Mouse (Mus musculus) heart, embryonic 13.5 days (tissue): ENCODE results near the gene Socs1. TPM values are rescaled to one million over a fixed set of nuclear protein-coding genes. Genes with fewer than 3 reads are reported as not detected.
"Not testable (repeated sequence)": the region's sequence is repeated elsewhere in the genome, so short reads cannot be mapped to it uniquely, and the experiment has no call there.

Experiments
- ATAC-seq: fragments of 200-750 bp; cut with Nextera tagmentation; 2 replicates; pipeline ENCODE4 v1.8.0; 2017; ENCODE audit warnings: moderate TSS enrichment; ENCODE audit not compliant: insufficient number of reproducible peaks, low FRiP score, low TSS enrichment; ENCODE audit errors: extremely low read depth
- H3K27ac ChIP-seq: fragments of 300-500 bp; sonication (generic); replicated peaks from 2 replicates; pipeline ENCODE4 v1.5.1; 2015; ENCODE audit warnings: moderate library complexity, mild to moderate bottlenecking, inconsistent platforms
- H3K27me3 ChIP-seq: fragments of 300-500 bp; sonication (generic); replicated peaks from 2 replicates; pipeline ENCODE4 v1.6.1; 2015; ENCODE audit warnings: mild to moderate bottlenecking, inconsistent platforms
- H3K36me3 ChIP-seq: fragments of 300-500 bp; sonication (generic); 2 replicates; pipeline ENCODE4 v1.6.1; 2015; ENCODE audit warnings: mild to moderate bottlenecking, inconsistent platforms
- H3K4me1 ChIP-seq: fragments of 300-500 bp; sonication (generic); 2 replicates; pipeline ENCODE4 v1.6.1; 2015; ENCODE audit warnings: inconsistent platforms
- H3K4me2 ChIP-seq: fragments of 300-500 bp; sonication (generic); 2 replicates; pipeline ENCODE4 v1.6.1; 2015; ENCODE audit warnings: inconsistent platforms, mild to moderate bottlenecking, moderate library complexity
- H3K4me3 ChIP-seq: fragments of 300-500 bp; sonication (generic); 2 replicates; pipeline ENCODE4 v1.5.1; 2015; ENCODE audit warnings: moderate library complexity, mild to moderate bottlenecking, inconsistent platforms
- H3K9ac ChIP-seq: fragments of 300-500 bp; sonication (generic); 2 replicates; pipeline ENCODE4 v1.6.1; 2015; ENCODE audit warnings: inconsistent platforms, mild to moderate bottlenecking, moderate library complexity
- H3K9me3 ChIP-seq: fragments of 300-500 bp; sonication (generic); 2 replicates; pipeline ENCODE4 v1.6.1; 2016; ENCODE audit warnings: inconsistent platforms
- WGBS: fragments of 180-500 bp; shearing (Covaris S2); methylation state at CpG from one replicate; pipeline ENCODE4 v1.1.7; 2015; ENCODE audit warnings: mixed read lengths; 5-methylcytosine and 5-hydroxymethylcytosine counted together
- polyA plus RNA-seq: library from polyadenylated mRNA; unstranded; fragments of >200 nt; fragmentation: Nextera tagmentation; extraction: Ambion mirVana; gene quantifications from 2 replicates; pipeline ENCODE4 v1.2.1, GENCODE M21; 2015

Socs1 gene
- polyA plus RNA-seq, 1 experiment from 2014 or later = 4.8 TPM

DNA sequence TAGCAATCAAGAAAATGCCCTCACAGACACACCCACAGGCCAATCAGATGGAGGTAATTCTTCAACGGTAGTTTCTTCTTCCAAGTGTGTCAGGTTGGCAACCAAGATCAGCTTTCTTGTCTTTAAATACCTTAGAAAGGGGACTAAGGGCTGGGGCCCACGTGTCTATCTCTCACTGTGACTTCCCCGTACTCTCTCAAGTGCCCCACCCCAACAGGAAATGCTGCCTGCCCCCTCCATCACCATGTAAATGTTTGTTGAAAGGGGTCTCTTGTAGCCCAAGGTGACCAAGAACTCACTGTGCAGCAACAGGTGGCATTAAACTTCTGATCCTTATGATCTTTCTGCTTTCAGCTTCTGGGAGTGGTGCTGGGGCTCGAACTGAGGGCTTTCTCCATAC is 28.4 kb upstream of the Socs1 start:
- no peak for ATAC-seq
- H3K9me3 ChIP-seq = no peaks in the 10 kb centered on the region
- H3K27ac ChIP-seq = no peak overlapping the region
- H3K36me3 ChIP-seq = no peaks in the 10 kb centered on the region
- peaks cover 5% of the 10 kb centered on the region; the same call in 1 of the 2 replicates for H3K27me3 ChIP-seq
- H3K4me2 ChIP-seq = no peak overlapping the region
- no peak overlapping the region for H3K4me3 ChIP-seq
- no peak overlapping the region for H3K9ac ChIP-seq
- 75% methylated on average over 4 of the region's 4 CpGs for WGBS
- H3K4me1 ChIP-seq = peaks cover 30% of the 10 kb centered on the region

DNA sequence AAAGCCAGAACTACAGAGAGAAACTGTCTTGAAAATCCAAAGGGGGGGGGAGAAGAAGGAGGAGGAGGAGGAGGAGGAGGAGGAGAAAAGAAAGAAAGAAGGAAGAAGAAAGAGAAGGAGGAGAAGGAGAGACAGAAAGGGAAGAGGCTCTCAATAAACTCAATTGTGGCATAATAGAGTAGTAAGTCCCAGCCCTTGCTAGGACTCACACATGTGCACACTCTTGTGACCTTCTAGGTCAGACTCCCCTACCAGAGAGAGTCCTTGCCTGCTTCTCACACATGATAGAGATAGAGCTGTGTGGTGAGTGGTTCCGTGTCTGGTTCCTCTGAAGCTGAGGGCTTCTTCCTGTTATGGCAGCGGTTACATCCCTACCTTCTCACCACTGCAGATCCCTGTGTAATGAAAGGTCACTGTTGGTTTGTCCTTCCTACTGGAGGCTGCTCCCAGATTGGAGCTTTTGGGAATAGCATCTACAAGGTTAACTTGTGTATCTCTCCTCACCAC is 27.6 kb upstream of the Socs1 start, which contains the start of gene Gm11172:
Gm11172 (plus strand) TSS at position 51 of the 507 bp plus-strand sequence.
- no peak within 1 kb of the TSS for H3K9ac ChIP-seq
- H3K9me3 ChIP-seq = no peaks in the 10 kb centered on the region
- H3K27ac ChIP-seq = no peak within 1 kb of the TSS
- H3K4me3 ChIP-seq = no peak within 1 kb of the TSS
- H3K36me3 ChIP-seq = no peaks in the 10 kb centered on the region
- 67% methylated on average over 2 of the region's 2 CpGs for WGBS
- H3K4me1 ChIP-seq = peaks cover 30% of the 10 kb centered on the region
- H3K4me2 ChIP-seq = no peak within 1 kb of the TSS
- peaks cover 5% of the 10 kb centered on the region; the same call in 1 of the 2 replicates for H3K27me3 ChIP-seq
- no peak for ATAC-seq

- Histone ChIP-seq H3K27ac (no peak overlapping the region), H3K9ac (no peak overlapping the region), H3K9me3 (no peaks in the 10 kb centered on the region), H3K4me2 (no peak overlapping the region), H3K4me1 (peaks cover 21% of the 10 kb centered on the region), H3K36me3 (no peaks in the 10 kb centered on the region), H3K27me3 (peaks cover 8% of the 10 kb centered on the region), H3K4me3 (no peak overlapping the region)
- no peak for ATAC-seq
- WGBS = 76% methylated on average over 1 of the region's 1 CpGs
These were observed 25.0 kb upstream of the Socs1 start for GRCm38 (mm10) chr16:10810376-10810775.

DNA sequence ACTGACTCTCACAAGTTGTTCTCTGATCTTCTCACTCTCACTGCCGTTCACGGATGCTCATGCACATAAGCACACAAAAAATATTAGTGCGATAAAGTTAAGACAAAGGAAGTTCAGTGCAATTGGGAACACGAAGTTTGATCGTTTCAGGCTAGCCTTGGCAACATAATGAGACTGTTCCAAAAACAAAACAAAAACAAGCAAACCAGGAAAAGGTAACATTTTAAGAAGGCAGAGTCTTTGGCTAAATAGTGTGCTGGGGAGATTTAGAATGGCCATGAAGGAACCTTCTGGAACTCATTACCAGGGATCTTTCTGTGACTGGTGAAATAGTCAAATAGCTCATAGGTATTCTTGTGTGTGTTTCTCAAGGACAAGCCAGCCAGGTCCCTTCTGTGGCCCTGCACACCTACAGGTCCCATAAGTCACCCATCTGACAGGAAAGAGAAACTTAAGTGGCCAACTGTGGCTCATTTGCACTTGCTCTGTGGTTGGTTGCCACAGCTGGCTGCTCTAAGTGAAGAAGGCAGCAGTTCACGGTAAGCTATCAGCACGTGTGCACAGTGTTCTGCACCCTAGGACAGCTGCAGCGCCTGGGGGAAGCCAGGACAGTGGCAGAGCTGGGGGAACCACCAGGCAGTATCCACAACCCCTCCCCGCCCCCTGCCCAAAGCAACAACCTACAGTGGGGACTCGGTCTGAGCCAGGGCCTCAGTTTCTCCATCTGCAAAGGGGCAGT is 20.6 kb upstream of the Socs1 start, which contains the start of gene Prm1:
Prm1 (minus strand) TSS at position 51 of the 739 bp plus-strand sequence.
- H3K27ac ChIP-seq = no peak within 1 kb of the TSS
- H3K4me1 ChIP-seq = peaks cover 2% of the 10 kb centered on the region
- no peak within 1 kb of the TSS for H3K9ac ChIP-seq
- WGBS = 71% methylated on average over 10 of the region's 10 CpGs
- no peaks in the 10 kb centered on the region for H3K9me3 ChIP-seq
- no peak within 1 kb of the TSS for H3K4me2 ChIP-seq
- H3K36me3 ChIP-seq = no peaks in the 10 kb centered on the region
- H3K4me3 ChIP-seq = no peak within 1 kb of the TSS
- no peak for ATAC-seq
- H3K27me3 ChIP-seq = peaks cover 7% of the 10 kb centered on the region

GRCm38 (mm10) chr16:10802420-10802819 is 17.1 kb upstream of the Socs1 start:
- H3K9me3 ChIP-seq, H3K4me1 ChIP-seq, H3K36me3 ChIP-seq, H3K4me3 ChIP-seq, H3K4me2 ChIP-seq, H3K27ac ChIP-seq, H3K27me3 ChIP-seq, H3K9ac ChIP-seq, ATAC-seq: not testable (repeated sequence)
- 80% methylated on average over 3 of the region's 3 CpGs for WGBS

DNA sequence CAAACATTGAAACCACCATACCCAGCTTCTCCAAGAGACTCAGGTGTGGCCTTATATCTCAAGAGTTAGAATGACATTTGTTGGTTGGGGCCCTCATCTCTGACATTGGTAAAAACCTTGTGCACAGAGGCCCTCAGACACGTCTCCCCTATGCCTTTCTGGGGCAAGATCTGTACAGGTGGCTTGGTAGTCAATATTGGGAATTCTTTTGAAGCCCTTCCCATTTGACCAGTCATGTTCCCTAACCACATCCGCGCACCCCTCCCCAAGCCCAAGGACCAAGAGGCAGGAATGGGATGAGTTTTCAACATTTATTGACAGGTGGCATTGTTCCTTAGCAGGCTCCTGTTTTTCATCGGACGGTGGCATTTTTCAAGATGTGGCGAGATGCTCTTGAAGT is 10.7 kb upstream of the Socs1 start, which contains the start of gene Prm2:
Prm2 (minus strand) TSS at position 101 of the 400 bp plus-strand sequence.
- Histone ChIP-seq H3K4me2 (no peak within 1 kb of the TSS), H3K9ac (no peak within 1 kb of the TSS), H3K4me3 (no peak within 1 kb of the TSS), H3K27ac (no peak within 1 kb of the TSS), H3K4me1 (no peaks in the 10 kb centered on the region), H3K27me3 (peaks cover 51% of the 10 kb centered on the region), H3K9me3 (no peaks in the 10 kb centered on the region), H3K36me3 (no peaks in the 10 kb centered on the region)
- WGBS = 69% methylated on average over 6 of the region's 6 CpGs
- no peak for ATAC-seq

DNA sequence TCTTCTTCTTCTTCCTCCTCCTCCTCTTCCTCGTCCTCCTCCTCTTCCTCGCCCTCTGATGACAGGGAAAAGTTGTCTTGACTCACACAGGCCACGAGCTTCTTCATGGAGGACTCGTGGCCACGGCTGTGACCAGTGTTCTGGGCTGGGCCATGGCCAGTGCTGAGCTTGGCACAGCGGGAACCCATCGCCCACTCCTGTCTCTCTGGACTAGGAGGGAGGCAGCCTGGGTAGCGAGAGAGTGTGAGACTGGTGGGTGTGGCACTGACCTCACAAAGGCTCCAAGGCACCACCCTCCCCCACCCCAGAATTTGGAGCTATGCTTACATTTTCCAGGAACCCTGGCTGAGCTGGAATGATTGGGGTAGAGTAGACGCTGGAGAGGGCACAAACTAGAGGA is 5.4 kb upstream of the Socs1 start, which contains the start of gene Prm3:
Prm3 (minus strand) TSS at position 213 of the 400 bp plus-strand sequence.
- WGBS = 64% methylated on average over 9 of the region's 9 CpGs
- H3K27me3 ChIP-seq = peaks cover 38% of the 10 kb centered on the region
- no peaks in the 10 kb centered on the region for H3K36me3 ChIP-seq
- no peak within 1 kb of the TSS for H3K4me2 ChIP-seq
- no peak for ATAC-seq
- H3K9me3 ChIP-seq = no peaks in the 10 kb centered on the region
- H3K9ac ChIP-seq = no peak within 1 kb of the TSS
- no peak within 1 kb of the TSS for H3K27ac ChIP-seq
- no peak within 1 kb of the TSS for H3K4me3 ChIP-seq
- peaks cover 19% of the 10 kb centered on the region for H3K4me1 ChIP-seq

GRCm38 (mm10) chr16:10788866-10789265 is 3.5 kb upstream of the Socs1 start:
- no peak for ATAC-seq
- Histone ChIP-seq H3K4me3 (no peak overlapping the region), H3K9ac (no peak overlapping the region), H3K4me2 (no peak overlapping the region), H3K36me3 (no peaks in the 10 kb centered on the region), H3K27ac (no peak overlapping the region), H3K9me3 (no peaks in the 10 kb centered on the region), H3K27me3 (peaks cover 23% of the 10 kb centered on the region; the same call in 1 of the 2 replicates), H3K4me1 (peaks cover 23% of the 10 kb centered on the region)
- 75% methylated on average over 4 of the region's 4 CpGs for WGBS

GRCm38 (mm10) chr16:10788271-10788670 is 2.9 kb upstream of the Socs1 start, which contains the start of gene Tnp2:
Gene Tnp2, minus strand, starts transcription at chr16:10788660.
- peaks cover 20% of the 10 kb centered on the region; the same call in 1 of the 2 replicates for H3K27me3 ChIP-seq
- ATAC-seq = no peak
- no peaks in the 10 kb centered on the region for H3K9me3 ChIP-seq
- no peak within 1 kb of the TSS for H3K4me3 ChIP-seq
- 48% methylated on average over 16 of the region's 16 CpGs for WGBS
- no peak within 1 kb of the TSS for H3K4me2 ChIP-seq
- no peaks in the 10 kb centered on the region for H3K36me3 ChIP-seq
- no peak within 1 kb of the TSS for H3K27ac ChIP-seq
- H3K4me1 ChIP-seq = peaks cover 29% of the 10 kb centered on the region
- no peak within 1 kb of the TSS for H3K9ac ChIP-seq

- H3K4me3 ChIP-seq = no peak overlapping the region
- H3K9ac ChIP-seq = no peak overlapping the region
- peaks cover 5% of the 10 kb centered on the region; the same call in 1 of the 2 replicates for H3K36me3 ChIP-seq
- peaks cover 20% of the 10 kb centered on the region; the same call in 1 of the 2 replicates for H3K27me3 ChIP-seq
- peaks cover 35% of the 10 kb centered on the region for H3K4me1 ChIP-seq
- no peaks in the 10 kb centered on the region for H3K9me3 ChIP-seq
- WGBS = 69% methylated on average over 7 of the region's 7 CpGs
- no peak for ATAC-seq
- no peak overlapping the region for H3K27ac ChIP-seq
- no peak overlapping the region for H3K4me2 ChIP-seq
These were observed 2.3 kb upstream of the Socs1 start for GRCm38 (mm10) chr16:10787548-10788058.

DNA sequence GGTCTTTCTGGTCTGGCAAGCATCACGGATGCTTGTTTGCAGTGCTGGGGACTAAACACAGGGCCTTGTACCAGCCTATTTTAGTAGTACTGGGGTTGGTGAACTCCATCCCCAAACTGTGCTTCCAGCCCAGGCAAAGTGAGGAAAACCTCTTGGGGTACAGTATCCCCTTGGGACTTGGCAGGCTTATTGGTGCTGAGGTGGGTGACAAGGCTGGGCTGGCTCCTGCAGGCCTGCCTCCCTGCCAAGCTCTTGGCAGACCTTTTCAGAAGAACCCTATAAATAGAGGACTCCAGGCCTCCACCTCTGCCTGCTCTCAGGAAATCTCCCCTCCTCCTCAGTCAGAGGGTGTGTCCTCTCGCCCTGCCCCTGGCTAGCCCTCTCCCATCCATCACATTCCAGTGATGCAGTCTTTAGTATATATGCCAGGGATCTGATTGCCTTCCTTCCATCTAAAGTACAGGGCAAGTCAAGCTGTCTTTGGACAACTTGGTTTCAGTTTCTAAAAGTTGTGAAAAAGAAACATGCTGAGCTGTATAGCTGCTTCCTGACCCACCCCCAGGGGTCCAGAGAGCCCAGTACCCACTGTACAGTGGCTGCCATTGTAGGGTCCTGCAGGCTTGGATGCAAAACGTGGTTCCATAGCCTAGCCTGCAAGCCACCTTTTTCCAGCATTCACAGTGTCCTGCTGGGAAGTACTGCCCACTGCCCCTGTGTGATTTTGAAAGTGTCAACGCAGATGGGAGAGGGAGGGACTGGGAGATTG is 1.6 kb upstream of the Socs1 start:
- peaks cover 42% of the 10 kb centered on the region for H3K4me1 ChIP-seq
- peak overlapping the region; percentile 96 for H3K27ac ChIP-seq
- ATAC-seq = no peak
- no peaks in the 10 kb centered on the region for H3K9me3 ChIP-seq
- peaks cover 15% of the 10 kb centered on the region; the same call in 1 of the 2 replicates for H3K27me3 ChIP-seq
- peaks cover 5% of the 10 kb centered on the region; the same call in 1 of the 2 replicates for H3K36me3 ChIP-seq
- H3K4me2 ChIP-seq = peak overlapping the region; percentile 97
- no peak overlapping the region for H3K9ac ChIP-seq
- 43% methylated on average over 4 of the region's 4 CpGs for WGBS
- H3K4me3 ChIP-seq = 0 out of 2 replicates have a peak overlapping the region, but pooled peaks have one; percentile 85
